Mouse (Mus musculus) neural tube, embryonic 14.5 days (tissue): ENCODE data around the gene Tspan17. TPM values are rescaled to one million over a fixed set of nuclear protein-coding genes. Genes with fewer than 3 reads are reported as not detected.
A peak's percentile ranks its signal among the peaks of the same experiment; 100 is the strongest.

Experiments
- ATAC-seq: fragments of 200-750 bp; cut with Nextera tagmentation; 2 replicates; pipeline ENCODE4 v1.8.0; 2017; ENCODE audit warnings: low read depth, mild to moderate bottlenecking, moderate TSS enrichment, moderate library complexity
- H3K27ac ChIP-seq: fragments of 300-500 bp; sonication (generic); 2 replicates; pipeline ENCODE4 v1.5.1; 2014; ENCODE audit warnings: low read depth, mild to moderate bottlenecking, control low read depth, low read length, moderate library complexity, mixed read lengths
- H3K27me3 ChIP-seq: fragments of 300-500 bp; sonication (generic); 2 replicates; pipeline ENCODE4 v1.6.1; 2014; ENCODE audit warnings: low read length; ENCODE audit not compliant: control insufficient read depth, insufficient read depth
- H3K36me3 ChIP-seq: fragments of 300-500 bp; sonication (generic); 2 replicates; pipeline ENCODE4 v1.6.1; 2014; ENCODE audit warnings: low read length, mixed read lengths; ENCODE audit not compliant: control insufficient read depth, insufficient read depth
- H3K4me1 ChIP-seq: fragments of 300-500 bp; sonication (generic); 2 replicates; pipeline ENCODE4 v1.6.1; 2014; ENCODE audit warnings: low read length; ENCODE audit not compliant: control insufficient read depth, insufficient read depth
- H3K4me2 ChIP-seq: fragments of 300-500 bp; sonication (generic); 2 replicates; pipeline ENCODE4 v1.6.1; 2014; ENCODE audit warnings: mild to moderate bottlenecking, low read depth, low read length, control low read depth
- H3K4me3 ChIP-seq: fragments of 300-500 bp; sonication (generic); 2 replicates; pipeline ENCODE4 v1.5.1; 2014; ENCODE audit warnings: low read depth, low read length, control low read depth, mixed read lengths
- H3K9ac ChIP-seq: fragments of 300-500 bp; sonication (generic); replicated peaks from 2 replicates; pipeline ENCODE4 v1.6.1; 2014; ENCODE audit warnings: low read depth, mild to moderate bottlenecking, control low read depth, low read length, mixed read lengths
- H3K9me3 ChIP-seq: fragments of 300-500 bp; sonication (generic); 2 replicates; pipeline ENCODE4 v1.6.1; 2016; ENCODE audit warnings: low read length; ENCODE audit not compliant: control insufficient read depth
- WGBS: fragments of 180-500 bp; shearing (Covaris S2); extraction: QIAGEN DNeasy Blood & Tissue Kit; methylation state at CpG from one replicate; pipeline ENCODE4 v1.1.7; 2014; 5-methylcytosine and 5-hydroxymethylcytosine counted together
- polyA plus RNA-seq: library from polyadenylated mRNA; unstranded; fragments of >200 nt; fragmentation: Nextera tagmentation; extraction: Ambion mirVana; gene quantifications from 2 replicates; pipeline ENCODE4 v1.2.1, GENCODE M21; 2014

Gene Tspan17
- 78.1 and 82.3 TPM in 2 replicates for polyA plus RNA-seq

GRCm38 (mm10) chr13:54788740-54789560 is at the start of gene Tspan17:
Tspan17 (plus strand) TSS chr13:54789377.
- Histone ChIP-seq H3K9ac (peak within 1 kb of the TSS; percentile 55), H3K27ac (0 out of 2 replicates have a peak within 1 kb of the TSS, but pooled peaks have one; percentile 10), H3K36me3 (no peaks in the 10 kb centered on the region), H3K4me2 (peak within 1 kb of the TSS; percentile 97), H3K4me3 (peak within 1 kb of the TSS; percentile 55), H3K27me3 (no peaks in the 10 kb centered on the region; the same call in 1 of the 2 replicates), H3K4me1 (peaks cover 5% of the 10 kb centered on the region; the same call in 1 of the 2 replicates), H3K9me3 (no peaks in the 10 kb centered on the region)
- 2% methylated on average over 49 of the region's 49 CpGs for WGBS
- peak; percentile 83 for ATAC-seq

DNA sequence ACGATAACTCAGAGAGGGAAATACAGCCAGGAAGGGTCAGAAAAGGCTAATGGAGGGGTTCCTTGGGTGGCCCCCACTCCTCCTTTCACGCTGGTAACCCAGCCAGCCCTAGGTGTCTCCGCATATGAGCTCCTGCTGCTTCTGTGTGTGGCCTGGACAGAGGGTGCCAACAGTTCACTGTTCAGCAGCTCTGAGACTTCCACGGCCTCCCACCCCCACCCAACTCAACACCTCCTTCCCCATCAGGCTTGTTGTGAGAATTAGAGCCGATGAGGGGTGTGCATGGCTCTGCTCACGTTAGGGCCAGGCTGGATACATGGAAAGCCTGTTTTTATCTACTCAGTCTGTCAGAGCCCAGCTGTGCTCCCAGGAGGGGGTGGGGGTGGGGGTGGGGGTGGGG is 43.1 kb upstream of the Tspan17 start:
- H3K9me3 ChIP-seq, result no peaks in the 10 kb centered on the region
- no peak for ATAC-seq
- H3K4me1 ChIP-seq, result peaks cover 30% of the 10 kb centered on the region
- no peaks in the 10 kb centered on the region for H3K36me3 ChIP-seq
- 44% methylated on average over 6 of the region's 6 CpGs for WGBS
- no peak overlapping the region for H3K9ac ChIP-seq
- H3K27ac ChIP-seq, result no peak overlapping the region
- H3K4me2 ChIP-seq, result peak overlapping the region; percentile 14; the same call in 1 of the 2 replicates
- no peak overlapping the region for H3K4me3 ChIP-seq
- H3K27me3 ChIP-seq, result no peaks in the 10 kb centered on the region

GRCm38 (mm10) chr13:54746896-54747295 is 42.3 kb upstream of the Tspan17 start:
- Histone ChIP-seq H3K27ac (no peak overlapping the region), H3K4me3 (no peak overlapping the region), H3K4me1 (peaks cover 30% of the 10 kb centered on the region), H3K9ac (no peak overlapping the region), H3K27me3 (no peaks in the 10 kb centered on the region), H3K36me3 (no peaks in the 10 kb centered on the region), H3K4me2 (peak overlapping the region; percentile 75), H3K9me3 (no peaks in the 10 kb centered on the region)
- no peak for ATAC-seq
- 37% methylated on average over 10 of the region's 10 CpGs for WGBS

GRCm38 (mm10) chr13:54748190-54748589 is 41.0 kb upstream of the Tspan17 start:
- ATAC-seq, result no peak
- 83% methylated on average over 8 of the region's 8 CpGs for WGBS
- Histone ChIP-seq H3K27me3 (no peaks in the 10 kb centered on the region), H3K9ac (peak overlapping the region; percentile 90), H3K4me2 (peak overlapping the region; percentile 75), H3K4me1 (peaks cover 30% of the 10 kb centered on the region), H3K9me3 (no peaks in the 10 kb centered on the region), H3K27ac (no peak overlapping the region; the same call in 1 of the 2 replicates), H3K36me3 (no peaks in the 10 kb centered on the region), H3K4me3 (peak overlapping the region; percentile 62)

DNA sequence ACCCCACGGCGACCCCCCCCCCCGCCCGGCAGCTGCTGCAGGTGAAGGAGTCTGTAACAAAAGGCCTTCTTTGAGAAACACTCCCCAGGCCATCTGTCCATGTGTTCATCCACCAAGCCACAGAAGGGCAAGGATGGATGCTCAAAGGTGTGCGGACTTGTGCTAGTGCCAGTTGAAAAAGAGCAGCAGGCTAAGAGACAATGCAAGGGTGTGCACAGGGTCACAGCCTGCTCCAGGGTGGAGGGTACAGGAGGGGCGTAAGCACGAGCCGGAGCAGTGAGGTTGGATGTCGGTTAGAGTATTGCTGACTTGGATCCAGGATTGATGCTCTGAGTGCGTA is 40.5 kb upstream of the Tspan17 start:
- Histone ChIP-seq H3K9me3 (no peaks in the 10 kb centered on the region), H3K9ac (peak overlapping the region; percentile 90), H3K36me3 (no peaks in the 10 kb centered on the region), H3K4me3 (peak overlapping the region; percentile 62), H3K4me2 (peak overlapping the region; percentile 75), H3K4me1 (peaks cover 30% of the 10 kb centered on the region), H3K27me3 (no peaks in the 10 kb centered on the region), H3K27ac (peak overlapping the region; percentile 92)
- 34% methylated on average over 10 of the region's 10 CpGs for WGBS
- peak; percentile 29 for ATAC-seq

DNA sequence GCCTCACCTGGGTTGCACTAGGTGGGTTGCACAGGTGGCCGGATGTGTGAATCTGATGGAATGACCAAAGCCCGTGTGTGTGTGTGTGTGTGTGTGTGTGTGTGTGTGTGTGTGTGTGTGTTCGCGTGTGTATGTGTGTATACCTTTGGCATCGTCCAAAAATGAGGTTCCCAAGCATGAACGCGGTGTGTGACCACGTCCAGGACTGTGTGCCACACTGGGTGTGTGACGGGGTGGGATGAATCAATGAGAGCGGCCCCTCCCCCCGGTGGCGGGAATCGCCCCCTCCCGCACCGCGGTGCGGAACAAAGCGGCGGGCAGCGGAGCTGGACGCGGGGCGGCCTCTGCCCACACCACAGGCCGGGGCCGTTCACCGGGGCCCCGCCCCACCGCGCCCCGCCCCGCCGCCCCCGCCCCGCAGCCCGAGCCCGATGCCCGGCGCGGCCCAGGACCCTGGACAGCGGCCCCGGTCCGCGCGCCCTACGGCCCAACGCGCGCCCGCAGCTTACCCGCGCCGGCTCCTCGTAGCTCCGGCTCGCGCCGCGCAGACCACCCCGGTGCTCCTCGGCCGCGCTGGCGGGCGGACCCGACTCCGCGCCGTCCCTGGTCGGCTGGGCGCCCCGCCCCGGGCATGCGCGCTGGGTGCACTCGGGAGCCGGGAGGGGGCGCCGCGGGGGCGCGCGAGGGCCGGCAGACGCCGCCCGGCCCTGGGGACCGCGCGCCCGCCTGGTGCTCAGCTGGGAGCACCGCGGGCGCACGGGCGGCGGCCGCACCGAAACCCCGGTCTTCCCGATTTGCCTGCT is 39.9 kb upstream of the Tspan17 start:
- peak; percentile 87 for ATAC-seq
- H3K9me3 ChIP-seq, result no peaks in the 10 kb centered on the region
- H3K27ac ChIP-seq, result peak overlapping the region; percentile 92
- WGBS, result 2% methylated on average over 46 of the region's 100 CpGs
- peak overlapping the region; percentile 75 for H3K4me2 ChIP-seq
- peak overlapping the region; percentile 90 for H3K9ac ChIP-seq
- no peaks in the 10 kb centered on the region for H3K36me3 ChIP-seq
- H3K4me1 ChIP-seq, result peaks cover 34% of the 10 kb centered on the region
- peak overlapping the region; percentile 62 for H3K4me3 ChIP-seq
- no peaks in the 10 kb centered on the region for H3K27me3 ChIP-seq

- Histone ChIP-seq H3K36me3 (no peaks in the 10 kb centered on the region), H3K27ac (peak within 1 kb of the TSS; percentile 92), H3K27me3 (no peaks in the 10 kb centered on the region), H3K9me3 (no peaks in the 10 kb centered on the region), H3K4me3 (peak within 1 kb of the TSS; percentile 62), H3K4me1 (peaks cover 41% of the 10 kb centered on the region), H3K4me2 (peak within 1 kb of the TSS; percentile 75), H3K9ac (peak within 1 kb of the TSS; percentile 90)
- peak; percentile 68 for ATAC-seq
- WGBS, result 2% methylated on average over 26 of the region's 29 CpGs
Observed at GRCm38 (mm10) chr13:54749864-54750411, 39.2 kb upstream of the Tspan17 start, which contains the start of gene Gprin1. Gprin1 (minus strand) TSS chr13:54749874.

DNA sequence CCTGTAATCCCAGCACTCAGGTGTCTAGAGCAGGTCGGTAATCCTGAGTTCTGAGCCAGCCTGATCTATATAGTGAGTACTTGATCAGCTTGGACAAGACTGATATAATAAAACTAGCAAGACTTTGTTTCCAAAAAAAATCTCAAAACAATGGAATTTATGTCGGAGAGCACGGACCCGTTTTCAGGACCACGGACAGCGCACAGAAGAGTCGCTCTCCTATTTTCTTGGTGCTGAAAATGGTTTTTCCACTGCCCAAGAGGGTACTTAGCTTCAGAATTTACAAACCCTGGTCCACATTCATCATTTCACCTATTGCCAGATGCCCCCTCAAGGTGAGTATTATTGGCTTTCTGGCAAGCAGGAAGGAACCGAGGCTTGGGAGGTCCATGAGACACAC is 38.5 kb upstream of the Tspan17 start:
- Histone ChIP-seq H3K27ac (no peak overlapping the region), H3K4me1 (peaks cover 46% of the 10 kb centered on the region), H3K36me3 (no peaks in the 10 kb centered on the region), H3K9ac (no peak overlapping the region), H3K9me3 (no peaks in the 10 kb centered on the region), H3K4me2 (no peak overlapping the region), H3K27me3 (no peaks in the 10 kb centered on the region), H3K4me3 (no peak overlapping the region)
- 3% methylated on average over 8 of the region's 8 CpGs for WGBS
- no peak for ATAC-seq
